Mouse (Mus musculus) cerebellum, adult 11-12 months (tissue): ENCODE measurements around the gene Maip1.

Experiments
- DNase-seq: peaks from one replicate; pipeline ENCODE4 v3.0.0; 2022

Gene Maip1

GRCm38 (mm10) chr1:57406187-57407151 lies at the start of gene Maip1, which contains the start of gene Tyw5:
Maip1 (plus strand) TSS chr1:57406328.
Tyw5 (minus strand) TSS chr1:57407101.
- DNase-seq: peak; percentile 83

GRCm38 (mm10) chr1:57358546-57358945 lies 47.6 kb upstream of the Maip1 start:
- no peak for DNase-seq

GRCm38 (mm10) chr1:57367446-57367845 lies 38.7 kb upstream of the Maip1 start:
- no peak for DNase-seq

- no peak for DNase-seq
Measured at GRCm38 (mm10) chr1:57369111-57369510, 37.0 kb upstream of the Maip1 start.

- DNase-seq: no peak
Measured at GRCm38 (mm10) chr1:57370451-57370850, 35.7 kb upstream of the Maip1 start.

- no peak for DNase-seq
Measured at GRCm38 (mm10) chr1:57375276-57375675, 30.9 kb upstream of the Maip1 start.

GRCm38 (mm10) chr1:57376806-57377205 lies 29.3 kb upstream of the Maip1 start:
- DNase-seq: no peak

- DNase-seq: peak; percentile 93
Measured at GRCm38 (mm10) chr1:57377376-57378341, 28.5 kb upstream of the Maip1 start, which contains the start of gene 1700066M21Rik. 1700066M21Rik (plus strand) TSS chr1:57377620.

- DNase-seq: no peak
Measured at GRCm38 (mm10) chr1:57386519-57386918, 19.6 kb upstream of the Maip1 start.

- DNase-seq: peak; percentile 29
Measured at GRCm38 (mm10) chr1:57387876-57388275, 18.3 kb upstream of the Maip1 start.

- DNase-seq: no peak
Measured at GRCm38 (mm10) chr1:57388402-57389155, 17.5 kb upstream of the Maip1 start.

- no peak for DNase-seq
Measured at GRCm38 (mm10) chr1:57390993-57391790, 14.9 kb upstream of the Maip1 start.

GRCm38 (mm10) chr1:57392417-57392816 lies 13.7 kb upstream of the Maip1 start:
- no peak for DNase-seq

GRCm38 (mm10) chr1:57394051-57394450 lies 12.1 kb upstream of the Maip1 start:
- DNase-seq: no peak

- no peak for DNase-seq
Measured at GRCm38 (mm10) chr1:57400321-57400720, 5.8 kb upstream of the Maip1 start.

GRCm38 (mm10) chr1:57400877-57401276 lies 5.3 kb upstream of the Maip1 start:
- no peak for DNase-seq

- no peak for DNase-seq
Measured at GRCm38 (mm10) chr1:57402116-57402515, 4.0 kb upstream of the Maip1 start.

- no peak for DNase-seq
Measured at GRCm38 (mm10) chr1:57408994-57409393, 2.9 kb downstream of the Maip1 start.

- no peak for DNase-seq
Measured at GRCm38 (mm10) chr1:57413397-57413796, 7.3 kb downstream of the Maip1 start.

- DNase-seq: no peak
Measured at GRCm38 (mm10) chr1:57423696-57424095, 17.6 kb downstream of the Maip1 start.
